In the genomic region with DNA sequence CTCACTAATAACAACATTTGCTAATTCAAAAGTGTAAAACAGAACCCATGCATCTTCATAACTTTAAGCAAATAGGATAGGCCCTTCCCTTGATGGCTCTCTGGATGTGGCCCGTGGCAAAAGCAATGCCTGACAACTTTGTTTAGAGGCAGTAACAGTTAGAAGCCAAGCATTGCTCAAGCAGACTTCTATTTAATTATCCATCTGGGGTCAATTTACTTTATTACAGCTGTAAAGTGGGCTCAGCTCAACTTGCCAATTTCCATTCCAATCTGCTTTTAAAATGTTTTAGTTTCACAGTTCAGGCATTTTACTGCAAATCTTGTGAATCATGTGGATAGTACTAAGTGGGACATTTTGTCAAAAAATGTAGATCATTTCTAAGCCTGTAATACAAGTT, we compare ENCODE assay signal across 40 mouse cellular contexts. TPM values are rescaled to one million over a fixed set of nuclear protein-coding genes. Genes with fewer than 3 reads are reported as not detected.
"Had no signal": no experiment of that assay in that cellular context is flagged by ENCODE, and none has a peak within 500 bp of the region (broad histone marks: within the 10 kb centered on the region; RNA-seq: fewer than 3 reads in every experiment).

No protein-coding gene starts in this region.

- H3K27ac ChIP-seq: heart, embryonic 10.5 days; hindbrain, embryonic 10.5 days; hindbrain, embryonic 12.5 days; hindbrain, embryonic 14.5 days; kidney, embryonic 15.5 days; kidney, postnatal 0 days; limb, embryonic 12.5 days; liver, embryonic 12.5 days; liver, embryonic 14.5 days had no signal

- H3K4me3 ChIP-seq: heart, embryonic 10.5 days; heart, embryonic 12.5 days; hindbrain, embryonic 10.5 days; hindbrain, embryonic 12.5 days; kidney, embryonic 15.5 days; limb, embryonic 12.5 days; liver, embryonic 12.5 days had no signal

- H3K36me3 ChIP-seq: heart, embryonic 10.5 days; heart, embryonic 12.5 days; hindbrain, embryonic 10.5 days; hindbrain, embryonic 12.5 days; kidney, embryonic 15.5 days; limb, embryonic 12.5 days; liver, embryonic 12.5 days had no signal

- H3K9ac ChIP-seq: heart, embryonic 12.5 days; hindbrain, embryonic 12.5 days; hindbrain, embryonic 14.5 days; kidney, embryonic 15.5 days; limb, embryonic 12.5 days; liver, embryonic 12.5 days; liver, embryonic 14.5 days had no signal

- H3K4me2 ChIP-seq: heart, embryonic 12.5 days; hindbrain, embryonic 12.5 days; hindbrain, embryonic 14.5 days; kidney, embryonic 15.5 days; limb, embryonic 12.5 days; liver, embryonic 12.5 days had no signal

- DNase-seq: gastrocnemius, postnatal 14 days; gastrocnemius, postnatal 36 days; heart, adult 11 months; heart, postnatal 10 days; heart, postnatal 4 days; kidney, adult 11 months; kidney, adult 2 months; kidney, adult 9 months; kidney, postnatal 14 days; kidney, postnatal 36 days; layer of hippocampus, adult 9-11 months; layer of hippocampus, postnatal 36 days; left cerebral cortex, postnatal 4 days had no signal

- ATAC-seq: hindbrain, embryonic 16.5 days; intestine, embryonic 16.5 days; liver, embryonic 12.5 days had no signal

- H3K27me3 ChIP-seq: heart, embryonic 12.5 days; hindbrain, embryonic 12.5 days; kidney, embryonic 15.5 days; limb, embryonic 12.5 days; liver, embryonic 12.5 days had no signal

- H3K4me1 ChIP-seq: hindbrain, embryonic 10.5 days; hindbrain, embryonic 12.5 days; kidney, embryonic 15.5 days had no signal

- H3K9me3 ChIP-seq: heart, embryonic 10.5 days; heart, embryonic 12.5 days; hindbrain, embryonic 10.5 days; hindbrain, embryonic 12.5 days; kidney, embryonic 15.5 days; limb, embryonic 12.5 days; liver, embryonic 12.5 days had no signal

RNA-seq across cellular contexts. Expression of a gene that starts 28.9 kb away (rescaled TPM):
- total RNA-seq: gastrocnemius, adult 8-10 months; gastrocnemius, postnatal 14 days; gastrocnemius, postnatal 36 days; heart, adult 8-10 months; heart, postnatal 10 days; heart, postnatal 25 days; heart, postnatal 4 days; layer of hippocampus, adult 18-20 months; layer of hippocampus, postnatal 36 days; left cerebral cortex, adult 18-20 months; left cerebral cortex, adult 8-10 months; left cerebral cortex, postnatal 10 days; left cerebral cortex, postnatal 25 days; left cerebral cortex, postnatal 4 days; liver, adult 2 months had no signal
- polyA plus RNA-seq: gonadal fat pad, adult 2 months; heart, embryonic 10.5 days; heart, embryonic 12.5 days; heart, embryonic 14.5 days; heart, embryonic 16.5 days; hindbrain, embryonic 10.5 days; hindbrain, embryonic 12.5 days; hindbrain, embryonic 14.5 days; hindbrain, embryonic 16.5 days; intestine, embryonic 14.5 days; intestine, embryonic 16.5 days; kidney, adult 2 months; kidney, embryonic 15.5 days; kidney, postnatal 0 days; large intestine, adult 2 months; limb, embryonic 12.5 days; liver, adult 2 months; liver, embryonic 12.5 days; liver, embryonic 14.5 days; liver, embryonic 16.5 days had no signal
